9 mouse cellular contexts compared by ENCODE assay signal in genomic region chr3:108154656-108155055, GRCm38 (mm10). TPM values are rescaled to one million over a fixed set of nuclear protein-coding genes. Genes with fewer than 3 reads are reported as not detected.
DNase-seq lines count a peak whose midpoint lies in the region; ATAC-seq and TF ChIP-seq lines count a peak whose summit lies in the region.
"Had no signal": no experiment of that assay in that cellular context is flagged by ENCODE, and none has a peak within 500 bp of the region (broad histone marks: within the 10 kb centered on the region; RNA-seq: fewer than 3 reads in every experiment).

Gpr61 (minus strand) TSS chr3:108154882.

- H3K4me2 ChIP-seq in forebrain, embryonic 15.5 days (replicated peaks) = peak within 1 kb of the TSS; percentile 20
- H3K4me2 ChIP-seq in forebrain, embryonic 11.5 days (ENCODE audit: low read depth, low read length, severe bottlenecking) = no peak within 1 kb of the TSS
- H3K4me2 ChIP-seq: lung, embryonic 15.5 days had no signal

- 41% methylated on average over 4 of the region's 4 CpGs for WGBS in forebrain, embryonic 15.5 days
- WGBS in forebrain, embryonic 11.5 days = 54% methylated on average over 4 of the region's 4 CpGs
- 29% methylated on average over 4 of the region's 4 CpGs for whole genome bisulfite sequencing in olfactory bulb, adult 2 months

- no peak for TF ChIP-seq CTCF in olfactory bulb, adult 2 months (IDR thresholded peaks at IDR 0.05; ENCODE audit: insufficient read depth, low read depth, low read length)

- H3K9ac ChIP-seq in forebrain, embryonic 15.5 days (replicated peaks) = 0 out of 2 replicates have a peak within 1 kb of the TSS, but pooled peaks have one; percentile 11
- H3K9ac ChIP-seq in forebrain, embryonic 11.5 days (ENCODE audit: low read length) = no peak within 1 kb of the TSS
- H3K9ac ChIP-seq: lung, embryonic 15.5 days had no signal

- peak within 1 kb of the TSS; percentile 28 for H3K4me3 ChIP-seq in forebrain, embryonic 15.5 days
- no peak within 1 kb of the TSS for H3K4me3 ChIP-seq in forebrain, embryonic 11.5 days (ENCODE audit: low read depth, low read length)
- peak within 1 kb of the TSS; percentile 79 for H3K4me3 ChIP-seq in olfactory bulb, adult 2 months (ENCODE audit: insufficient read depth, low read depth, low read length)
- H3K4me3 ChIP-seq: lung, embryonic 15.5 days had no signal

- H3K27me3 ChIP-seq in forebrain, embryonic 15.5 days = no peaks in the 10 kb centered on the region
- no peaks in the 10 kb centered on the region for H3K27me3 ChIP-seq in forebrain, embryonic 11.5 days (ENCODE audit: control insufficient read depth, insufficient read depth, low read length)
- H3K27me3 ChIP-seq: lung, embryonic 15.5 days had no signal

- no peak for DNase-seq in forebrain, embryonic 11.5 days (ENCODE audit: low spot score)
- peak; percentile 75 to 85 for DNase-seq in frontal cortex, adult 2 months (ENCODE audit: extremely low spot score in 1 of 2, low spot score in 1 of 2)
- peak; percentile 69 to 73 for DNase-seq in layer of hippocampus, postnatal 36 days
- no peak for DNase-seq in c-Kit-positive CD71-positive TER-119-positive erythroid progenitor cells, embryonic 14.5 days (ENCODE audit: low spot score)
- DNase-seq in adrenal gland, postnatal 14 days = no peak
- no peak for DNase-seq in heart, postnatal 36 days

- H3K4me1 ChIP-seq in forebrain, embryonic 15.5 days = peaks cover 10% of the 10 kb centered on the region
- no peaks in the 10 kb centered on the region for H3K4me1 ChIP-seq in forebrain, embryonic 11.5 days (replicated peaks; ENCODE audit: control insufficient read depth, insufficient read depth, low read length)
- peaks cover 37% of the 10 kb centered on the region for H3K4me1 ChIP-seq in olfactory bulb, adult 2 months (ENCODE audit: control insufficient read depth, insufficient read depth, low read length)
- H3K4me1 ChIP-seq: lung, embryonic 15.5 days had no signal

- peak; percentile 45 for TF ChIP-seq POLR2A in olfactory bulb, adult 2 months (IDR thresholded peaks at IDR 0.05; ENCODE audit: insufficient read depth, low read depth, low read length)

- H3K9me3 ChIP-seq in forebrain, embryonic 15.5 days = no peaks in the 10 kb centered on the region
- no peaks in the 10 kb centered on the region for H3K9me3 ChIP-seq in forebrain, embryonic 11.5 days (ENCODE audit: control insufficient read depth, low read length)
- H3K9me3 ChIP-seq: lung, embryonic 15.5 days had no signal

- no peaks in the 10 kb centered on the region for H3K36me3 ChIP-seq in forebrain, embryonic 15.5 days
- no peaks in the 10 kb centered on the region for H3K36me3 ChIP-seq in forebrain, embryonic 11.5 days (ENCODE audit: control insufficient read depth, insufficient read depth, low read length)
- H3K36me3 ChIP-seq: lung, embryonic 15.5 days had no signal

- ATAC-seq in forebrain, embryonic 15.5 days (replicated peaks) = peak; percentile 39; the same call in 1 of the 2 replicates
- ATAC-seq in forebrain, embryonic 11.5 days (replicated peaks; ENCODE audit: low FRiP score) = no peak

- intact Hi-C loops in heart, postnatal 36 days (cut with DNase I) = no loop called here

- H3K27ac ChIP-seq in forebrain, embryonic 15.5 days (replicated peaks) = 0 out of 2 replicates have a peak within 1 kb of the TSS, but pooled peaks have one; percentile 11
- no peak within 1 kb of the TSS for H3K27ac ChIP-seq in forebrain, embryonic 11.5 days (ENCODE audit: low read depth, low read length)
- H3K27ac ChIP-seq in olfactory bulb, adult 2 months (ENCODE audit: insufficient read depth, low read depth, low read length) = peak within 1 kb of the TSS; percentile 90
- H3K27ac ChIP-seq: lung, embryonic 15.5 days had no signal

RNA-seq across cellular contexts. Expression of gene Gpr61, which starts in this region (rescaled TPM):
- polyA plus RNA-seq in forebrain, embryonic 15.5 days (2015; fragmentation: Nextera tagmentation; extraction: Ambion mirVana) = 1.9 and 2.2 TPM in 2 replicates
- polyA plus RNA-seq in forebrain, embryonic 11.5 days (2014; fragmentation: Nextera tagmentation; extraction: Ambion mirVana) = 0.25 and 0.32 TPM in 2 replicates
- polyA plus RNA-seq in frontal cortex, adult 2 months (2012; rRNA removed) = 15.0 and 15.1 TPM in 2 replicates
- 10 to 100 TPM; 15.6 to 15.9 TPM for total RNA-seq in layer of hippocampus, postnatal 36 days (2021)
- not detected in 2 replicates for polyA plus RNA-seq in olfactory bulb, adult 2 months (2012; ENCODE audit: insufficient read depth, insufficient read length, low replicate concordance, missing spikeins)
- 0.23 TPM in 1 of 2 replicates, not detected in the other for total RNA-seq in adrenal gland, postnatal 14 days (2021)
- not detected for total RNA-seq in heart, postnatal 36 days (2021)

Comparison
In these comparisons a context has a peak if more than half of its experiments do, and no peak if none do; other contexts are left out.
1. RNA of gene Gpr61 (total RNA-seq): 15.6 to 15.9 TPM in layer of hippocampus, postnatal 36 days; 0.23 TPM in adrenal gland, postnatal 14 days and not detected in heart, postnatal 36 days; every median in the first group is over 10 times any median in the second.
2. DNase-seq: peak in frontal cortex, adult 2 months (2 of 2) and layer of hippocampus, postnatal 36 days (2 of 2); none in forebrain, embryonic 11.5 days (single experiment), c-Kit-positive CD71-positive TER-119-positive erythroid progenitor cells, embryonic 14.5 days (single experiment), adrenal gland, postnatal 14 days (single experiment) and heart, postnatal 36 days (0 of 2).